Comparison of ENCODE assay signal across 28 mouse cellular contexts in the genomic region with DNA sequence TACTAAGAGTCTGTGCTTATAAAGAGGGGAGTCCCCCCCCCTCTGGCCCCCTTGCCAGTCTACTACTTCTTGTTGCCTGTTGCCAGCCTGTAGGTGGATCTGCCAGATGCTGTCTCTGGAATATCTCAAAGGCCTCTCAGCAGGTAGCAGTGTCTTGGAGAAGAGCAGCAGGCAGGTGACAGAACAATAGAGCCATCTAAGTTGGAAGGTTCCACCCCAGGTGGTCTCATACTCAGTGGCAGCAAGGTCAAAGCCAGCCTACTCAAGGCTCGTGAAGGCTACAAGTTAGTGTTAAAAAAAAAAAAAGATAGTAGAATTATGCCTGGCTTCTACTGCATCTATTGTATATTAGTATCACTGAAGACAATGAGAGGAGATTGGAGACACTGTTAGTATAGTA. TPM values are rescaled to one million over a fixed set of nuclear protein-coding genes. Genes with fewer than 3 reads are reported as not detected.
DNase-seq lines count a peak whose midpoint lies in the region; TF ChIP-seq lines count a peak whose summit lies in the region.
"Had no signal": no experiment of that assay in that cellular context is flagged by ENCODE, and none has a peak within 500 bp of the region (broad histone marks: within the 10 kb centered on the region; RNA-seq: fewer than 3 reads in every experiment).

No protein-coding gene starts in this region.

- H3K9ac ChIP-seq in ES-Bruce4 (ENCODE audit: low read depth, poor library complexity, severe bottlenecking) (no peak overlapping the region), ES-E14 (ENCODE audit: insufficient read depth, low read depth, low read length, poor library complexity, severe bottlenecking) (no peak overlapping the region)
- H3K9ac ChIP-seq: embryonic facial prominence, embryonic 12.5 days; forebrain, embryonic 13.5 days; forebrain, embryonic 15.5 days; forebrain, postnatal 0 days had no signal

- H3K4me3 ChIP-seq in ES-Bruce4 (ENCODE audit: low read depth, low read length) (no peak overlapping the region), ES-E14 (ENCODE audit: insufficient read depth in 1 of 2, low read depth in 1 of 2, low read length in 2 of 2, poor library complexity in 1 of 2, severe bottlenecking in 1 of 2) (no peak overlapping the region)
- H3K4me3 ChIP-seq: embryonic facial prominence, embryonic 10.5 days; embryonic facial prominence, embryonic 12.5 days; forebrain, embryonic 13.5 days; forebrain, embryonic 15.5 days had no signal

- TF ChIP-seq POLR2A in ES-Bruce4 (IDR thresholded peaks at IDR 0.05; ENCODE audit: insufficient read depth, low read length) = no peak

- TF ChIP-seq CTCF in ES-Bruce4 (IDR thresholded peaks at IDR 0.05; ENCODE audit: low read depth, low read length) = no peak

- H3K27ac ChIP-seq in ES-Bruce4 (ENCODE audit: insufficient read depth, low read length) (no peak overlapping the region), ES-E14 (ENCODE audit: insufficient read depth, low read depth, low read length, poor library complexity, severe bottlenecking) (no peak overlapping the region)
- H3K27ac ChIP-seq: embryonic facial prominence, embryonic 10.5 days; embryonic facial prominence, embryonic 12.5 days; forebrain, embryonic 13.5 days; forebrain, embryonic 15.5 days had no signal

- TF ChIP-seq EP300 in ES-Bruce4 (IDR thresholded peaks at IDR 0.05; ENCODE audit: insufficient read depth, low read depth, low read length) = 0 out of 2 replicates have a peak, but pooled peaks have one; percentile 12

- intact Hi-C loops in left cerebral cortex, postnatal 14 days (cut with DNase I) = no loop called here

- H3K4me1 ChIP-seq in ES-Bruce4 (ENCODE audit: control insufficient read depth, insufficient read depth, low read length) (no peaks in the 10 kb centered on the region), ES-E14 (ENCODE audit: control insufficient read depth in 2 of 2, insufficient read depth in 2 of 2, low read length in 2 of 2, poor library complexity in 1 of 2) (peaks cover 4 to 9% of the 10 kb centered on the region in 2 experiments; a peak in 3 of 4 replicates)
- H3K4me1 ChIP-seq: embryonic facial prominence, embryonic 10.5 days; embryonic facial prominence, embryonic 12.5 days; forebrain, embryonic 13.5 days; forebrain, embryonic 15.5 days had no signal

- peak; percentile 51 for DNase-seq in ES-E14 (ENCODE audit: low read depth, low spot score)
- peak; percentile 85 for DNase-seq in ZHBTc4 (ENCODE audit: low read depth, low spot score)
- DNase-seq in left cerebral cortex, postnatal 14 days (ENCODE audit: low spot score in 2 of 2) = no peak
- DNase-seq in liver = no peak
- DNase-seq: adrenal gland, adult 2 months; adrenal gland, postnatal 10 days; adrenal gland, postnatal 25 days; B cell, adult 2 months; cerebellum, adult 11 months; cerebellum, adult 18-20 months; cerebellum, adult 8-10 months; cerebellum, adult 9-11 months; cerebellum, postnatal 14 days; cerebellum, postnatal 36 days; forebrain, postnatal 0 days had no signal

- H3K9me3 ChIP-seq in ES-Bruce4 (replicated peaks; ENCODE audit: control insufficient read depth, insufficient read depth, low read length, poor library complexity, severe bottlenecking) = 0 out of 2 replicates have a peak, but pooled peaks cover 4% of the 10 kb centered on the region
- no peaks in the 10 kb centered on the region for H3K9me3 ChIP-seq in ES-E14 (ENCODE audit: control insufficient read depth, insufficient read depth, low read depth, low read length)
- H3K9me3 ChIP-seq: embryonic facial prominence, embryonic 10.5 days; embryonic facial prominence, embryonic 12.5 days; forebrain, embryonic 13.5 days; forebrain, embryonic 15.5 days had no signal

- H3K36me3 ChIP-seq in ES-Bruce4 (ENCODE audit: control insufficient read depth, insufficient read depth, low read length, poor library complexity, severe bottlenecking) = no peaks in the 10 kb centered on the region
- no peaks in the 10 kb centered on the region for H3K36me3 ChIP-seq in ES-E14 (ENCODE audit: control insufficient read depth, insufficient read depth, low read length, poor library complexity, severe bottlenecking)
- H3K36me3 ChIP-seq: embryonic facial prominence, embryonic 10.5 days; embryonic facial prominence, embryonic 12.5 days; forebrain, embryonic 15.5 days had no signal

- no peaks in the 10 kb centered on the region; the same call in 1 of the 2 replicates for H3K27me3 ChIP-seq in ES-Bruce4 (ENCODE audit: control insufficient read depth, insufficient read depth, low read length, poor library complexity, severe bottlenecking)
- H3K27me3 ChIP-seq: embryonic facial prominence, embryonic 12.5 days; forebrain, embryonic 13.5 days; forebrain, embryonic 15.5 days had no signal

- in situ Hi-C loops in ES-E14 (cut with MboI; ENCODE audit: low sequenced_read_pairs in 2 of 2, unreplicated experiment in 2 of 2) = no loop called here

TF ChIP-seq in ES-E14, 5 proteins besides CTCF, POLR2A, EP300 and RAD21:
- TF ChIP-seq CHD2 (IDR thresholded peaks at IDR 0.05; ENCODE audit: low read depth, low read length) = no peak
- 0 out of 2 replicates have a peak, but pooled peaks have one; percentile 34 for TF ChIP-seq ZNF384 (IDR thresholded peaks at IDR 0.05; ENCODE audit: low read depth, low read length)
- TF ChIP-seq ZC3H11A (IDR thresholded peaks at IDR 0.05; ENCODE audit: borderline replicate concordance, low read depth, low read length) = no peak

RNA-seq across cellular contexts. Expression of gene Defb46, which starts 1.6 kb away (rescaled TPM):
- polyA plus RNA-seq in ES-Bruce4 (2011; ENCODE audit: insufficient read depth, insufficient read length, low read depth, missing spikeins) = not detected in 2 replicates
- not detected in 2 replicates for total RNA-seq in ES-E14 (2012; rRNA removed)
- not detected for total RNA-seq in left cerebral cortex, postnatal 14 days (2021)
- total RNA-seq: adrenal gland, adult 2 months; adrenal gland, postnatal 10 days; adrenal gland, postnatal 25 days; adrenal gland, postnatal 4 days; CH12.LX; common myeloid progenitor, adult 5-6 weeks; forebrain, postnatal 0 days; MEL had no signal
- polyA plus RNA-seq: adrenal gland, adult 2 months; brain, embryonic 14.5 days; CD4-positive, CD25-positive, alpha-beta regulatory T cell, adult 4 months; embryonic facial prominence, embryonic 10.5 days; embryonic facial prominence, embryonic 12.5 days; embryonic facial prominence, embryonic 14.5 days; forebrain, embryonic 11.5 days; forebrain, embryonic 13.5 days; forebrain, embryonic 15.5 days; forebrain, postnatal 0 days had no signal

RNA-seq across cellular contexts. Expression of gene Defb5, which starts 9.3 kb away (rescaled TPM):
- polyA plus RNA-seq in ES-Bruce4 (2011; ENCODE audit: insufficient read depth, insufficient read length, low read depth, missing spikeins) = not detected in 2 replicates
- total RNA-seq in ES-E14 (2012; rRNA removed) = not detected in 2 replicates
- total RNA-seq in left cerebral cortex, postnatal 14 days (2021) = not detected
- total RNA-seq: adrenal gland, adult 2 months; adrenal gland, postnatal 10 days; adrenal gland, postnatal 25 days; adrenal gland, postnatal 4 days; CH12.LX; common myeloid progenitor, adult 5-6 weeks; forebrain, postnatal 0 days; MEL had no signal
- polyA plus RNA-seq: adrenal gland, adult 2 months; brain, embryonic 14.5 days; CD4-positive, CD25-positive, alpha-beta regulatory T cell, adult 4 months; embryonic facial prominence, embryonic 10.5 days; embryonic facial prominence, embryonic 12.5 days; embryonic facial prominence, embryonic 14.5 days; forebrain, embryonic 11.5 days; forebrain, embryonic 13.5 days; forebrain, embryonic 15.5 days; forebrain, postnatal 0 days had no signal

RNA-seq across cellular contexts. Expression of gene Defb6, which starts 12.8 kb away (rescaled TPM):
- polyA plus RNA-seq in ES-Bruce4 (2011; ENCODE audit: insufficient read depth, insufficient read length, low read depth, missing spikeins) = not detected in 2 replicates
- total RNA-seq in ES-E14 (2012; rRNA removed) = not detected in 2 replicates
- not detected for total RNA-seq in left cerebral cortex, postnatal 14 days (2021)
- total RNA-seq: adrenal gland, adult 2 months; adrenal gland, postnatal 10 days; adrenal gland, postnatal 25 days; adrenal gland, postnatal 4 days; CH12.LX; common myeloid progenitor, adult 5-6 weeks; forebrain, postnatal 0 days; MEL had no signal
- polyA plus RNA-seq: adrenal gland, adult 2 months; brain, embryonic 14.5 days; CD4-positive, CD25-positive, alpha-beta regulatory T cell, adult 4 months; embryonic facial prominence, embryonic 10.5 days; embryonic facial prominence, embryonic 12.5 days; embryonic facial prominence, embryonic 14.5 days; forebrain, embryonic 11.5 days; forebrain, embryonic 13.5 days; forebrain, embryonic 15.5 days; forebrain, postnatal 0 days had no signal

RNA-seq across cellular contexts. Expression of gene Defb4, which starts 39.6 kb away (rescaled TPM):
- polyA plus RNA-seq in ES-Bruce4 (2011; ENCODE audit: insufficient read depth, insufficient read length, low read depth, missing spikeins) = not detected in 2 replicates
- not detected in 2 replicates for total RNA-seq in ES-E14 (2012; rRNA removed)
- total RNA-seq in left cerebral cortex, postnatal 14 days (2021) = not detected
- total RNA-seq: adrenal gland, adult 2 months; adrenal gland, postnatal 10 days; adrenal gland, postnatal 25 days; adrenal gland, postnatal 4 days; CH12.LX; common myeloid progenitor, adult 5-6 weeks; forebrain, postnatal 0 days; MEL had no signal
- polyA plus RNA-seq: adrenal gland, adult 2 months; brain, embryonic 14.5 days; CD4-positive, CD25-positive, alpha-beta regulatory T cell, adult 4 months; embryonic facial prominence, embryonic 10.5 days; embryonic facial prominence, embryonic 12.5 days; forebrain, embryonic 11.5 days; forebrain, embryonic 13.5 days; forebrain, embryonic 15.5 days; forebrain, postnatal 0 days had no signal

RNA-seq across cellular contexts. Expression of gene Defb14, which starts 43.9 kb away (rescaled TPM):
- polyA plus RNA-seq in ES-Bruce4 (2011; ENCODE audit: insufficient read depth, insufficient read length, low read depth, missing spikeins) = not detected in 2 replicates
- total RNA-seq in ES-E14 (2012; rRNA removed) = not detected in 2 replicates
- total RNA-seq in left cerebral cortex, postnatal 14 days (2021) = not detected
- total RNA-seq: adrenal gland, adult 2 months; adrenal gland, postnatal 10 days; adrenal gland, postnatal 25 days; adrenal gland, postnatal 4 days; CH12.LX; common myeloid progenitor, adult 5-6 weeks; forebrain, postnatal 0 days; MEL had no signal
- polyA plus RNA-seq: adrenal gland, adult 2 months; brain, embryonic 14.5 days; CD4-positive, CD25-positive, alpha-beta regulatory T cell, adult 4 months; embryonic facial prominence, embryonic 10.5 days; embryonic facial prominence, embryonic 12.5 days; embryonic facial prominence, embryonic 14.5 days; forebrain, embryonic 11.5 days; forebrain, embryonic 13.5 days; forebrain, embryonic 15.5 days; forebrain, postnatal 0 days had no signal

Comparison
In these comparisons a context has a peak if more than half of its experiments do, and no peak if none do; other contexts are left out.
1. DNase-seq: peak in ES-E14 (single experiment) and ZHBTc4 (single experiment); none in left cerebral cortex, postnatal 14 days (0 of 2) and liver (single experiment).